Mouse (Mus musculus) neural tube, embryonic 15.5 days (tissue): ENCODE measurements around the gene Gkn2. TPM values are rescaled to one million over a fixed set of nuclear protein-coding genes. Genes with fewer than 3 reads are reported as not detected.
A peak's percentile ranks its signal among the peaks of the same experiment; 100 is the strongest.

ENCODE experiments used
- ATAC-seq: fragments of 200-750 bp; cut with Nextera tagmentation; 2 replicates; pipeline ENCODE4 v1.8.0; 2017; ENCODE audit warnings: mild to moderate bottlenecking, moderate TSS enrichment, moderate library complexity; ENCODE audit not compliant: low FRiP score
- H3K27ac ChIP-seq: fragments of 300-500 bp; sonication (generic); replicated peaks from 2 replicates; pipeline ENCODE4 v1.5.1; 2015; ENCODE audit warnings: mild to moderate bottlenecking, inconsistent platforms
- H3K27me3 ChIP-seq: fragments of 300-500 bp; sonication (generic); replicated peaks from 2 replicates; pipeline ENCODE4 v1.6.1; 2015; ENCODE audit warnings: inconsistent platforms
- H3K36me3 ChIP-seq: fragments of 300-500 bp; sonication (generic); 2 replicates; pipeline ENCODE4 v1.6.1; 2015; ENCODE audit warnings: inconsistent platforms
- H3K4me1 ChIP-seq: fragments of 300-500 bp; sonication (generic); 2 replicates; pipeline ENCODE4 v1.6.1; 2015; ENCODE audit warnings: inconsistent platforms
- H3K4me2 ChIP-seq: fragments of 300-500 bp; sonication (generic); 2 replicates; pipeline ENCODE4 v1.6.1; 2015; ENCODE audit warnings: inconsistent platforms, mild to moderate bottlenecking, moderate library complexity
- H3K4me3 ChIP-seq: fragments of 300-500 bp; sonication (generic); replicated peaks from 2 replicates; pipeline ENCODE4 v1.5.1; 2015; ENCODE audit warnings: mild to moderate bottlenecking, inconsistent platforms
- H3K9ac ChIP-seq: fragments of 300-500 bp; sonication (generic); replicated peaks from 2 replicates; pipeline ENCODE4 v1.6.1; 2015; ENCODE audit warnings: mild to moderate bottlenecking, inconsistent platforms
- H3K9me3 ChIP-seq: fragments of 300-500 bp; sonication (generic); replicated peaks from 2 replicates; pipeline ENCODE4 v1.6.1; 2016; ENCODE audit warnings: inconsistent platforms
- WGBS: fragments of 180-500 bp; shearing (Covaris S2); methylation state at CpG from one replicate; pipeline ENCODE4 v1.1.7; 2015; ENCODE audit warnings: mixed read lengths; 5-methylcytosine and 5-hydroxymethylcytosine counted together
- polyA plus RNA-seq: library from polyadenylated mRNA; unstranded; fragments of >200 nt; fragmentation: Nextera tagmentation; extraction: Ambion mirVana; gene quantifications from 2 replicates; pipeline ENCODE4 v1.2.1, GENCODE M21; 2015

The Gkn2 gene
- polyA plus RNA-seq, 1 experiment from 2014 or later: not detected

- Histone ChIP-seq H3K9ac (peak overlapping the region; percentile 30; the same call in 1 of the 2 replicates), H3K36me3 (no peaks in the 10 kb centered on the region), H3K27ac (no peak overlapping the region), H3K4me3 (peak overlapping the region; percentile 36), H3K4me1 (peaks cover 5% of the 10 kb centered on the region; the same call in 1 of the 2 replicates), H3K9me3 (no peaks in the 10 kb centered on the region), H3K4me2 (peak overlapping the region; percentile 67), H3K27me3 (no peaks in the 10 kb centered on the region)
- ATAC-seq: peak; percentile 63; the same call in 1 of the 2 replicates
- 18% methylated on average over 24 of the region's 24 CpGs for WGBS
Measured at GRCm38 (mm10) chr6:87383926-87384691, 11.0 kb downstream of the Gkn2 start.

- no peaks in the 10 kb centered on the region for H3K27me3 ChIP-seq
- no peaks in the 10 kb centered on the region for H3K9me3 ChIP-seq
- H3K4me1 ChIP-seq: peaks cover 5% of the 10 kb centered on the region; the same call in 1 of the 2 replicates
- H3K9ac ChIP-seq: no peak overlapping the region
- H3K36me3 ChIP-seq: no peaks in the 10 kb centered on the region
- WGBS: 68% methylated on average over 5 of the region's 6 CpGs
- H3K27ac ChIP-seq: no peak overlapping the region
- no peak overlapping the region for H3K4me3 ChIP-seq
- no peak for ATAC-seq
- H3K4me2 ChIP-seq: peak overlapping the region; percentile 67
Measured at GRCm38 (mm10) chr6:87384761-87385160, 11.6 kb downstream of the Gkn2 start.

GRCm38 (mm10) chr6:87386203-87386602, 13.0 kb downstream of the Gkn2 start:
- H3K4me2 ChIP-seq: 0 out of 2 replicates have a peak overlapping the region, but pooled peaks have one; percentile 11
- peaks cover 5% of the 10 kb centered on the region; the same call in 1 of the 2 replicates for H3K4me1 ChIP-seq
- no peaks in the 10 kb centered on the region for H3K27me3 ChIP-seq
- no peak overlapping the region for H3K27ac ChIP-seq
- no peak; the same call in 1 of the 2 replicates for ATAC-seq
- no peak overlapping the region for H3K9ac ChIP-seq
- no peaks in the 10 kb centered on the region for H3K9me3 ChIP-seq
- WGBS: 16% methylated on average over 7 of the region's 7 CpGs
- H3K36me3 ChIP-seq: no peaks in the 10 kb centered on the region
- H3K4me3 ChIP-seq: no peak overlapping the region

GRCm38 (mm10) chr6:87386681-87387080, 13.5 kb downstream of the Gkn2 start:
- H3K4me3 ChIP-seq: no peak overlapping the region
- no peaks in the 10 kb centered on the region for H3K9me3 ChIP-seq
- H3K4me2 ChIP-seq: no peak overlapping the region
- H3K36me3 ChIP-seq: no peaks in the 10 kb centered on the region
- no peaks in the 10 kb centered on the region for H3K27me3 ChIP-seq
- no peak overlapping the region for H3K27ac ChIP-seq
- H3K9ac ChIP-seq: no peak overlapping the region
- peaks cover 5% of the 10 kb centered on the region; the same call in 1 of the 2 replicates for H3K4me1 ChIP-seq
- 84% methylated on average over 10 of the region's 10 CpGs for WGBS
- no peak for ATAC-seq

GRCm38 (mm10) chr6:87388877-87389276, 15.7 kb downstream of the Gkn2 start, which contains the start of gene Gkn3:
Gene Gkn3, minus strand, starts transcription at chr6:87388935.
- Histone ChIP-seq H3K27ac (no peak within 1 kb of the TSS), H3K27me3 (no peaks in the 10 kb centered on the region), H3K9me3 (no peaks in the 10 kb centered on the region), H3K9ac (no peak within 1 kb of the TSS), H3K4me3 (no peak within 1 kb of the TSS), H3K4me1 (peaks cover 5% of the 10 kb centered on the region; the same call in 1 of the 2 replicates), H3K36me3 (no peaks in the 10 kb centered on the region), H3K4me2 (no peak within 1 kb of the TSS)
- WGBS: 61% methylated on average over 7 of the region's 7 CpGs
- ATAC-seq: no peak

GRCm38 (mm10) chr6:87389455-87389989, 16.4 kb downstream of the Gkn2 start:
- Histone ChIP-seq H3K27ac (no peak overlapping the region), H3K9ac (no peak overlapping the region), H3K4me3 (no peak overlapping the region), H3K9me3 (no peaks in the 10 kb centered on the region), H3K27me3 (no peaks in the 10 kb centered on the region), H3K36me3 (no peaks in the 10 kb centered on the region), H3K4me1 (no peaks in the 10 kb centered on the region), H3K4me2 (no peak overlapping the region)
- 51% methylated on average over 5 of the region's 5 CpGs for WGBS
- no peak for ATAC-seq

- Histone ChIP-seq H3K4me3 (no peak overlapping the region), H3K4me1 (no peaks in the 10 kb centered on the region), H3K4me2 (no peak overlapping the region), H3K27ac (no peak overlapping the region), H3K36me3 (no peaks in the 10 kb centered on the region), H3K9me3 (no peaks in the 10 kb centered on the region), H3K27me3 (no peaks in the 10 kb centered on the region), H3K9ac (no peak overlapping the region)
- no peak for ATAC-seq
- 80% methylated on average over 8 of the region's 8 CpGs for WGBS
Measured at GRCm38 (mm10) chr6:87393466-87394205, 20.5 kb downstream of the Gkn2 start.

GRCm38 (mm10) chr6:87394783-87395182, 21.6 kb downstream of the Gkn2 start:
- H3K9me3 ChIP-seq: no peaks in the 10 kb centered on the region

GRCm38 (mm10) chr6:87399137-87399536, 26.0 kb downstream of the Gkn2 start:
- WGBS: 1% methylated on average over 5 of the region's 5 CpGs
- H3K4me2 ChIP-seq: no peak overlapping the region
- peak; percentile 31; the same call in 1 of the 2 replicates for ATAC-seq
- no peak overlapping the region for H3K4me3 ChIP-seq
- H3K27me3 ChIP-seq: no peaks in the 10 kb centered on the region
- H3K9me3 ChIP-seq: no peaks in the 10 kb centered on the region
- H3K27ac ChIP-seq: no peak overlapping the region
- H3K36me3 ChIP-seq: no peaks in the 10 kb centered on the region
- H3K4me1 ChIP-seq: no peaks in the 10 kb centered on the region; the same call in 1 of the 2 replicates
- no peak overlapping the region for H3K9ac ChIP-seq

More at GRCm38 (mm10) chr6:87394783-87395182, 21.6 kb downstream of the Gkn2 start:
- Histone ChIP-seq H3K36me3 (no peaks in the 10 kb centered on the region), H3K4me1 (no peaks in the 10 kb centered on the region; the same call in 1 of the 2 replicates), H3K27me3 (no peaks in the 10 kb centered on the region), H3K4me3 (no peak overlapping the region), H3K4me2 (no peak overlapping the region), H3K27ac (no peak overlapping the region), H3K9ac (no peak overlapping the region)
- ATAC-seq: no peak
- 89% methylated on average over 9 of the region's 9 CpGs for WGBS

GRCm38 (mm10) chr6:87399886-87400566, 26.9 kb downstream of the Gkn2 start:
- Histone ChIP-seq H3K9me3 (no peaks in the 10 kb centered on the region), H3K9ac (no peak overlapping the region), H3K27me3 (no peaks in the 10 kb centered on the region), H3K4me2 (no peak overlapping the region), H3K4me3 (no peak overlapping the region), H3K4me1 (no peaks in the 10 kb centered on the region; the same call in 1 of the 2 replicates), H3K36me3 (no peaks in the 10 kb centered on the region), H3K27ac (no peak overlapping the region)
- WGBS: 64% methylated on average over 4 of the region's 4 CpGs
- no peak for ATAC-seq

GRCm38 (mm10) chr6:87401456-87401855, 28.3 kb downstream of the Gkn2 start:
- H3K9ac ChIP-seq: no peak overlapping the region
- no peak overlapping the region for H3K27ac ChIP-seq
- H3K9me3 ChIP-seq: no peaks in the 10 kb centered on the region
- no peak overlapping the region for H3K4me3 ChIP-seq
- 62% methylated on average over 6 of the region's 6 CpGs for WGBS
- ATAC-seq: no peak
- no peaks in the 10 kb centered on the region for H3K36me3 ChIP-seq
- H3K27me3 ChIP-seq: no peaks in the 10 kb centered on the region
- H3K4me2 ChIP-seq: no peak overlapping the region
- H3K4me1 ChIP-seq: no peaks in the 10 kb centered on the region; the same call in 1 of the 2 replicates
